Mouse (Mus musculus) lung, postnatal 14 days (tissue): ENCODE results near the gene Wdr77.
"Not testable (repeated sequence)": the region's sequence is repeated elsewhere in the genome, so short reads cannot be mapped to it uniquely, and the experiment has no call there.

ENCODE experiments used
- DNase-seq: peaks from one replicate; pipeline ENCODE4 v3.0.0; 2021

Wdr77 gene

DNA sequence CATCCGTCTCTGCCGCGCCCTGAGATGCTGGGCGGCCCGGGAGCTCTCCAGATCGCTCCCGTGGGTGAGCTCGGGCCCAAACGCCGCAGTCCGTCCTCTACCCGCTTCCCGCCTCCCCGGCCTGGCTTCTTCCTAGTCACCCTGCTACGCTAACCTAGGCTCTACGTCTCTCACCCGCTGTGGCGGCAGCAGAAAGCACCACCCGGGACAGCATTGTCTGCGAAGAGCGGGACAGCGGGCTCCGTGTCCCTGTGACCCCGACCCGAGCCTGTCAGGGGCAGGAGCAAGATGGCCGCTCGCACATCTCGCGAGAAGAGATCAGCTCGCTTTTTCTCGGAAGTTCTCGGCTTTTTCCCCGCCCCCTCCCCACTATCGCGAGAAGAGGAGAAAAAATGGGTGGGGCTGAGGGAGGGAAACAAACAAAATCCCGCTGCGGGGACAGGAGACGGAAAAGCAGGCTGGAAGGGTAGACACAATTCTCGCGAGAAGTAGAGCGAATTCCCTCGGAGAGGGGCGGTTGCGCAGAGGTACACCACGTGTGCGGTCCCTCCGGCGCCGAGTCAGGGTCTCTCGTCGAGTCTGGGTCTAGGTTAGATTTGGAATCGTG lies at the start of gene Wdr77:
Wdr77 (plus strand) TSS at position 396 of the 607 bp plus-strand sequence.
- DNase-seq: peak; percentile 96

DNA sequence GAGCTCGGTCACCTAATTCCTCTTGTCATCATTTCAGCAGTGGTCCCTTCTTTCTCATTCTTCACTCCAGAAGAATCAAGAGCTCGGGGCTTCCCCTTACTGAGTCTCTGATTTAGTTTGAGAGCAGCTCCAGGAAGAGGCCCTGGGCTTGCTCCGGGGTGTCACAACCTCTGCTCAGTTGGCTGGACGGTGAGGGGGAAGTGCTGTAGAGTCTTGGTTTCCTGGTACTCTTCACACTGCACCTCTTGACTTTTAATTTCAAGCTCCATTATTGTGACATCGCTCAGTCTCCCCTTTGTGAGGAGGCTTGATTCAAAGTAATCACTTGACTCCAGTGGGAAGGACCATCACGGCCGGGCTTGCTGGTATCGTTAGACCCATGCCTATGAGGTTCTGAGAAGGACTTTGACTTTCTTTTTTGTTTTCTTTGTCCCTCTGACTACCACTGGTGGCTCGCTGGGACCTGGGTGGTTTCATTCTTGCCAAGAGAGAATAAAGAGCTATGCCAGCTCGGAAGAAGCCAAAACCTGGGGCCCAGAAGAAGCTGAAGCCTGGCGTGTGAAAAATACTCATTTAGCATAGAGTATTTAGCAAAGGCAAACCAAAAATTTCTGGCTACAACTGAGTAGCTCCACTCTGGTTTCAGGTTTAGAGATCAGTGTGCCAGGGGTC lies 48.5 kb upstream of the Wdr77 start:
- DNase-seq: peak; percentile 41

DNA sequence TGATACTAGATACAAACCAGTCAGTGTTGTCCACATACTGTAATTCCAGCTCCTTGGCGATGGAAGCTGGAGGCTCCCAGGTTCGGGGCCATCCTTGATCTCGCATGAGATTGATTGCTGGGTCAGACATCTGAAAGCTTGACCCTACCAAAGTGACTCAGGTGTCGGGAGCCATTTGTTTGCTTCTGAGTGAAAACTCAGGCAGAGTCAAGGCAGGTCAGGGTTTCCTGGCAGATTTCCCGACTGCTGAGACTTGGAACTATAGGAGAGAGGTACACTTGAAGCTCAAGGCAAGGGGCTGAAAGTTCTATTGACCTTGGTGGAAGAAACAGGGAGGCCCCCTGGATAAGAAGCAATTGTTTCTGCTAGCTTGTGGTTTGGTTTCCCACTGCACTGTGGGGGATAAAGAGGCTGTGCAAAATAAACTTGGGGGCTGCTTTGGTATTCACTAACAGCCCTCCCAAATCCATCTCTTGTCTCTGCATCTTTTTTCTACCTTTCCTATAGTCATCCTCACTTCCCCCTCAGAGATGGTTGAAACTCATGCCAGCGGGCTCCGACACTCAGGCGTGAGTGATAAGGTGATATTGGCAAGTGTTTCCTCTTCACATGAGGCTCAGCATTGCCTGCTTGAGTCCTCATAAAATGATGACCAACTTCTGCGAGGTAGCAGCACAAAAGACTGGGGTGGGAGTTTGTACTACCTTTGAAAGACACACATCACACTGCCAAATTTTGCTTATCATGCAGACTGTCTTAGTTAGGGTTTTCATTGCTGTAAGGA lies 46.9 kb upstream of the Wdr77 start:
- no peak for DNase-seq

DNA sequence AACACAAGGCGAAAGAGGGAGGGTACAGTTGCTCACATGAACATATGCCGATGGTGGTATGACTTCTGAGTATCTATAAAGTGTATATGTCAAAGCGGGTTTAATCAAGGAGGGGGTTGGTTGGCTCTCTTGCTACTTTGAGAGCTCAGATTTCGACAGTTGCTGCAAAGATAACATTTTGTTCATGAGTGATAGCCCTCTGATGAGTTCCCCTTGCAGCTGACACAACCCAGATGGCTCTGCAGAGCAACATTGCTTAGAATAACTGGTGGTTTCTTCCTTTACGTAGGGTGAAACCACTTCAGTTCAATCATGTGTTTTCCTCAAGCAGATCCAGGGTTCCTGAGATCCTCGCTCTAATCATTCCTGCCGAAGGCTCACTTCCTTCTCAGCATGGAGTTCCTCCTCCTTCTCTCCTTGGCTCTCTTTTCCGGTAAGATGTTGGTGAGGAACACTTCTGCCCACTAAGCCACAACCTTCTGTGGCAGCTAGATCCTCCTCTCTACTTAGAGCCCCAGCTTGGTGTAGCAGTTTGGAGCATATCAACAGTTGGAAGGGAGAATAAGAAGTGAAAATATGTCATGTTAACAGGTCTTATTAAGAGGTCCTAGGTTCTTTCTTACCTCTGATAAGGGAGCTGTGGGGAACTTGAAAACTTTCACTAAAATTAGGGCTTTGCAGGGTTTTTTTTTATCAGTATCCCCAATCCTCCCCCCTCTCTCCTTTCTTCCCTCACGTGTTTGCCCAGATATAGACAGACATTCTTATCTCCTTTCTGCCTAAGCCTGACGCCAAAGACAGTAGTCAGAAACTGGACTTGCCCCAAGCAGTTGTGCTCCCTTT lies 45.1 kb upstream of the Wdr77 start:
- no peak for DNase-seq

DNA sequence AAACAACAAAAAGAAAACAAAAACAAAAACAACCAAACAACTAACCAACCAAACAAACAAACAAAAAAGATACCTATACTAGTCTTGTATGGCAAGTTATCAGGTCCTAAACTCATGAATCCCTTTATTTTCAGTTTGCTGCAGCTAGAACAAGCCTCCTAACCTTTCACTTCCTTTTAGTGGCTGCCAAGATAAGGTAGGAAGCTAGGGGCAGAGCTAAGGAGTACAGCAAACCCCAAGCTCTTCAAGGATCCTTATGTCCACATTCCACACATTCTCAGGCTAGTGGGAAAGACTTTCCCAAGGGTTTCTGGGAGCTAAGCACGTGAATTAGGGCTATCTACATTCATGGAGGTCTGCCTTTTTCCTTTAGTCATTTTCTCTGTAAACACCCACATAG lies 43.9 kb upstream of the Wdr77 start:
- peak; percentile 29 for DNase-seq

DNA sequence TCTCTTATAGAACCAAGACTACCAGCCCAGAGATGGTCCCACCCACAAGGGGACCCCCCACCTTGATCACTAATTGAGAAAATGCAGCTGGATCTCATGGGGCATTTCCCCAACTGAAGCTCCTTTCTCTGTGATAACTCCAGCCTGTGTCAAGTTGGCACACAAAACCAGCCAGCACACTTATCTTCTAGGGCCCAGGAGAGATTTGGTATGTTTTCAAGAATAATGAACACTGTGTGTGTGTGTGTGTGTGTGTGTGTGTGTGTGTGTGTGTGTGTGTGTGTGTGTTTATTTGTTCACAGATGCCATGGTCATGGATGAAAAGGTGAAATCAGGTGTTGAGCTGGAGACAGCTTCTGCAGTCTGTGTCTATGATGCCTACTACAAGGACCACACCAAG lies 42.7 kb upstream of the Wdr77 start:
- DNase-seq: not testable (repeated sequence)

DNA sequence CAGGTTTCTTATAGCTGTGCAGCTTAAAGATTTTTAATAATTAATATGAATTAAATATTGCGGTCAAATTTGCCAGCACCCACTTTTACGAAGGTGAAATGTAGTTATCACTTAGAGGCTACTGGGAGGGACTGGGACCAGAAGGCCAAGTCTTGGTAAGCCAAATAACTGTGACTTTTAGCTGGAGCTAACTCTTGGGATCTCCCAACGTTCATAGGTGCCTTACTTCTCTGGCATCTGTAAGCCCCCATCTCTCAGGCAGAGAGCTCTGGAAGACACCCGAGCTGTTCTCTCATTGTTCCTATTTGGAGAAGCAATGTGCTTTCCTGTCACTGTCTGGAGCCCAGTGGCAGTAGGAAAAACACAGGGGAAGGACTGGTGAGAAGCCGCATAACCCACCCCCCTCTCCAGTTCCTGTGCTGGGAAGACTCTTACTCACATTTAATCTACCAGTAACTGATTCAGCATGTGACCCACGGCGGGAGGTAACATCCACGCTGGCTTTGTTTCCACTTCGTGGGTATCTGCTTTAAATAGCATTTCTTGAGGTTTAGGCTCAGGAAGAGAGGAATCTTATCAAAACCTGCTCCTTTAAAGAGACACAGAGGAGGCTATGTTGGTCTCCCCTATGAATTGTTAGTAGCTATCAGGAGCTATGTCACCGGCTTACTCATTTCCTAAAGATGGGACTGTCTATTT lies 41.4 kb upstream of the Wdr77 start:
- no peak for DNase-seq

DNA sequence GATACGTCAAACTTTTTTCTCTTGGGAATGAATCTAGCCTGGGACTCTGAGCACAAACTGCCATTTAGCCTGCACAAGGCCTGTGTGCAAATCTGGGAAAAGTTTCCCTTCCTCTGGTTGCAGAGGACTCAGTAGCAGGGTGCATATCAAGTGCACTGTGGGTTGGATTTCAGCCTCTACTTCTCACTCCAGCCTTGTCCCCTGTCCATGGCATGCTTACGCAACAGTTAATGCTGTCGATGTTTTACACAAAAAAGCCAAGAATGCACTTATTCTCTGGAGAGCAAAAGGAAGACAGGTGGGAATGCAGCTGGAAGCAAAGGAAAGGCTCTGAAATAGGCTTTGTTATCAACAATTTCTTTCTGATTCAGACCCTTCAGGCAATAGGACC lies 40.8 kb upstream of the Wdr77 start:
- DNase-seq: no peak

DNA sequence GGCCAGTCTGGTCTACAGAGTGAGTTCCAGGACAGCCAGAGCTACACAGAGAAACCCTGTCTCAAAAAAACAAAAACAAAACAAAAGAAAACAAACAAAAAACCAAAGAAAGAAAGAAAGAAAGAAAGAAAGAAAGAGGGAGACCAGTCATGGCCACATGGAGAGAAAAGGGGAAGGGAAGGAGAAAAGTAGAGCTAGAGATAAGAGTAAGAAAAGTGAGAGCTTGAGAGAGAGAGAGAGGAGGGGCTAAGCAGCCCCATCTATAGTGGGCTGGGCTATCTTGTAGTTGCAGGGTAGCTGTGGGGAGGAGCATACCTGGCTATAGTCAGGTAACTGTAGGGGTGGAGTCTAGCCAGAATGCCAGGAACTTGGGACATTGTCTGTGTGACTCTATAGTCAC lies 38.4 kb upstream of the Wdr77 start:
- not testable (repeated sequence) for DNase-seq

DNA sequence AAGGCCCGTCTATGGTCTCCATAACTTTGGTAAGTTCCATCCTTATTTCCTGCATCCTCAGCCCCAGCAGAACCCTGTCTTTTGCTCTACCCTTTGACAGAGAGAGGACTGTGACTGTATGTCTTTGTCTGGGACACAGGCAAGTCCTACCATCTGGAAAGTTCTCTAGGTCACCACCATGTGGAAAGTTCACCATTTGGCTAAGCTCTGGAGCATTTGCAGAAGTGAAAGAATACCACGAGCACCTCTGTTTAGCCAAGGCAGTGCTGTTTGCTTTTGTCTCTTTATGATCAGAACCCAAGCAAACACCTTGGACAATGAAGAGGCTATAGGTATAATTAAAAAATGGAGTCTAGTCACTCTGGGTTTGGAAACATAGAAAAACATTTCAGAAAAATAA lies 37.2 kb upstream of the Wdr77 start:
- DNase-seq: no peak

DNA sequence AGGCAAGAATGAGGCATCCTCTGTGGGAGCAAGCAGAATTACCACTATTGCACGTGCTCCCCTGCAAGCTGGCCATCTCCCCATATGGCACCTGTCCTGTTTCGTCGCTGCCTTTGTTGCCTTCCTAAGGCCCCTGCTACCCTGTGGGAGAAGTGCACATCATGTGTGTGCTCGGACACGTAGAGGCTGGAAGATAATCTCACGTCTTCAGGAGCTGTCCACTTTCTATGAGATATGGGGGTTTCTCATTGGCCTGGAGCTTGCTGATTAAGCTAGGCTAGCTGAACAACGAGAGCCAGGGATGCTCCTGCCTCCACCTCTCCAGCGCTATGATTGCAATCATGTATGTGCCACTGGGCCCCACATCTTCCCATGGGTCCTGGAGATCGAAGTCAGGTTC lies 34.6 kb upstream of the Wdr77 start:
- DNase-seq: no peak

DNA sequence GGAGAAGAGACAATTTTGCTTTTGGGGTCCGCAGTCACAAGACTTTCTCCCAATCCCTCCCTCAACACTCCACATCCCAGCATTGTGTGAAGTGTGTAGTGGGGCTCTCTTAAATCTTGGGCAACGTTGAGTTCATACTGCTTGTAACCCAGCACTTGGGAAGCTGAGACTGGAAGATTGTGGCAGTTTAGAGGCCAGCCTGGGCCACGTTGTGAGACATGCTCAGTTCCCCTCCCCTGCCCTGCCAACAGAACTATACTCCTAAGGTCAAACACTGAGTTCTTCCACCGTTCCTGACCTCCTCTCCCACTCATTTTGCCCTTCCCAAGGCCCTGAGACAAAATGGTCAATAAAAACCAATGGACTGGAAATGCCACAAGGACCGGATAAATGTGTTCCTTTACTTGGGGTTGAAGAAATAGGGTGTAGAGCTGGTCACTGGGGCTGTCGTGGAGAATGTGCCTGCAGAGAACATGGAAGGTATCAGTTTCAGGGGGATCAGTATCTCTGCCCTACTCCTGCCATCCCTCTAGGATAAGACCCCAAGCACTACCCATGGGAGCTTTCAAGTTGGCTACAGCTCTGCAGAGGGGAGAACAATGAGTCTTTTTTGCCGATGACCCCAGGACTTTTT lies 31.5 kb upstream of the Wdr77 start:
- no peak for DNase-seq

DNA sequence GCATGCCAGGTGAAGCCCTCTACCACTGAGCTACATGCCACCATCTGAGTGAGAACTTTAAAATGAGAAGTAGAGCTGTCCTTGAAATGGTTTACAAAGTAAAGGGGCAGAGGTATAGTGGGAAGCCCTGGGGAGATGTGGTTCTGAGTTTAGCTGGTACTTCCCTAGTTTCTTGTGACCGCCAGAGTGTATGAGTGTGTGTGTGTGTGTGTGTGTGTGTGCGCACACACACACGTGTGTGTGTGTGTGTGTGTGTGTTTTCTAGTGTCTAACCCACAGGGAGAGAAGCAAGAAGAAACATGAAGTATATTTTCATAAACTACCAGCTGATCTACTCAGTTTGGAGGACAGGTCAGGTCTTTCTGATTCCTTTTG lies 31.0 kb upstream of the Wdr77 start:
- no peak for DNase-seq

DNA sequence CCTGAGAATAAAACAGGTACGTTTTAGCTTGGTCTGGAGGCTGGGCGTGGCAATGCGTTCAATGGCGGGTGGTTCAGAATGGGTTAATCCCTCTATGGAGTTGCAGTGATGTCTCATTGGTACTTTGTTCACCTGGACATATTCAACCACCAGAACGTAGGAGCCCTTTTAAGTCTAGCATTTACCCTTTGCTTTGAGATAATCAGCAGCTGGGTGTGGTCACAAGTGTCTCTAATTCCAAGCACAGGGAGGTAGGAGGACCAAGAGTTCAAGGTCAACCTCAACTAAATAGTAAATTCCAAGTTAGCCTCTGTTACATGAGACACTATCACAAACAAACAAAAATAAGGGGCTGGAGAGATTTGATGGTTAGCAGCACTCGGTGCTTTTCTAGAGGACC lies 30.4 kb upstream of the Wdr77 start:
- DNase-seq: no peak

DNA sequence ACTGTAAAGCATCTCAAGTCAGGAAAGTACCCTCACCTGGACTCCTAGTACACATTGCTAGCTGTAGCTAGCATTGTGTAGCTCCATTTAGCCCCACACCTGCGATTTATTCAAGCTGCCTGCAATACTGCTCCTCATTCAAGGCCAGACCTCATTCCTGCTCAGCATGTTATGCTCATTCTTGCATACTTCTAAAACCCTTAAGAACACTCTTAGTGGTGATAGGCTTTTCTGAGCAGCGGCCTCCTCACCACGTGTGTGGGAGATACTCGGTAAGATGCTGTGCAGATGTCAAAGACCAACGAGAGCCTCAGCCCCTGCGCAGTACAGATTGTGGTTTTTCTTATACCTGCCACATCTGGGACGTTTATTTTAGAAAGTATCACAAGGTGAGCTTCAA lies 29.3 kb upstream of the Wdr77 start:
- no peak for DNase-seq

DNA sequence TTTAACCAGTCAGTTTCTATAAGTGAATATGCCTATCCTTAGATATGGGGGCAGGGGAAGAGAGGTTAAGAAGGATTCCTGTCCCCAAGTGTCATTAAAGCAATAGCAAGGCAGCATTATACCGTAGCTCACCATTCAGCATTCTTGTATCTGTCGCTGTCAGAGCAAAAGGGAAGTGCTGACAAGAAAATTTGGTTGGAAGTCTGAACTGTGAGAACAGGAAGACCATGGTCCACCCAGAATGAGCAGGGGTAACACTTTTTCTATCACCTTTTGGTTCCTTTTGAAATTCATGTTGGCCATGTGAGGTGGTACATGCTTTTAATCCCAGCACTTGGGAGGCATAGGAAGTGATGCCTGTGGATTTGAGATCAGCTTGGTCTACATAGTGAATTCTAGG lies 28.1 kb upstream of the Wdr77 start:
- DNase-seq: no peak

DNA sequence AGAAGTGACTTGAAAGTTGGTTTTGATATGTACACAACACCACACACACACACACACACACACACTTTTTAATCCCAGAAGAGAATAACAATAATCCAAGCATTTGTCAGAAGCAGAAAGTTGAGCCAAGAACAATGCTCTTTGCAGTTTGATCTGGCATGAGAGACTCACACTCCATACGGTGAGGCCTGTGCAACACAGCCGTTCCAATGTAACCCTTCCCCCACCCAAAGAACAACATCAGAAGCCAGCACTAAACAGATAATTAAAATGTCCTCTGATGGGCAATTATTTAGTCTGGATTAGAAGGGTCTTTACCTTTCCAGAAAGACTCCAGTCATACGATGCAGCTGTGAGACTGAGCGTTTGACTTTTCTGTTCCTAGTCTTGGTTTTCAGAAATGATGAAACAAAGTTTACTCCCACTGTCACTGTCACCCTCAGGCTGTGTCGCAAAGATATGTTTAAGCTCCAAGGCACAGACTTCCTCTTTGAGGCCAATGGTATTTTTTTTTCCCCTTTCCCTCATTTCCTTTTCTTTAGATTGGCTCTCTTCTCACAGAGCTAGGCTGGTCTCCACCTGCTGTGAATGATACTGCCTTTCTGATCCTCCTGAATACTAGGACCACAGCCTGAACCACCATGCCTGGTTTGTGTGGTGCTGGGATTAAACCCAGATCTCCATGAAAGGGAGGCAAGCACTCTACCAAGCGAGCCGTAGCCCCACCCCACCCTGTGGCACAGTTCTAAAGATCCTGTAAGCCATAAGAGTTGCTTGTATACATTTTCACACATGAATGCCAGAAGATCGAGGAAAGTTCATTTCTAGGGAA lies 26.7 kb upstream of the Wdr77 start, which contains the start of gene I830077J02Rik:
I830077J02Rik (minus strand) TSS at position 425 of the 832 bp plus-strand sequence.
- DNase-seq: no peak

DNA sequence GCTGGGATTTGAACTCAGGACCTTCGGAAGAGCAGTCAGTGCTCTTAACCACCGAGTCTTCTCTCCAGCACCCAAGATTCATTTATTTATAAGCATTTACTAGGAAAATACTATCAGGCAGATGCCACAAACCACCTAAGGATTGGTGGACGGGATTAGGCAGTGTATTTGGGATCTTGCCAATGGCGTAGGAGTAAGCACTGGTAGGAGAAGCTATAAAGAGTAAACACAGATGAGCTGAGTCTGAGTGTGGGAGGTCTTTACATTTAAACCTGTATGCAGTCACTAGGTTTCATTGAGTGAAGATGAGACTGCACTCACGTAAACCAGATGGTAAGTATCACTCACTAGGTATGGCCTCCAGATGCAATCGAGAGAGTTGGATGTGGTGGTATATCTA lies 25.2 kb upstream of the Wdr77 start:
- no peak for DNase-seq

DNA sequence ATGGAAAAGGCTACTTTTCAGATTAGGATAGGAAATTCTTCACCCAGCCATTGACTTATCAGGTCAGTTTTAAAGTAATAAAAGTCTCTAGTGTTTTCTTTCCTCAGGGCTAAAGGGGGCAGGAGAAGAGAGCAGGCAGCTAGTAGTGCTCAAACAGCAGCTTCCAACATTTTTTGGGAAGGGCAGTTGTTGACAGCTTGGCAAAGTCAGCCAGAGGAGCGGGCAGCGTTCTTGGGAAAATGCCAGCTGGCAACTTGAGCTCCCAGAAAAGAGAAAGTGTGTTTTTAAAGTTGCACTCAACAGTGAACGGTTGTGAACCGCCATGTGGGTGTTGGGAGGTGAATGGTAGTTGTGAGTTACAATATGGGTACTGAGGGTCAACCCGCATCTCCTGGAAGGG lies 24.1 kb upstream of the Wdr77 start:
- DNase-seq: peak; percentile 76

DNA sequence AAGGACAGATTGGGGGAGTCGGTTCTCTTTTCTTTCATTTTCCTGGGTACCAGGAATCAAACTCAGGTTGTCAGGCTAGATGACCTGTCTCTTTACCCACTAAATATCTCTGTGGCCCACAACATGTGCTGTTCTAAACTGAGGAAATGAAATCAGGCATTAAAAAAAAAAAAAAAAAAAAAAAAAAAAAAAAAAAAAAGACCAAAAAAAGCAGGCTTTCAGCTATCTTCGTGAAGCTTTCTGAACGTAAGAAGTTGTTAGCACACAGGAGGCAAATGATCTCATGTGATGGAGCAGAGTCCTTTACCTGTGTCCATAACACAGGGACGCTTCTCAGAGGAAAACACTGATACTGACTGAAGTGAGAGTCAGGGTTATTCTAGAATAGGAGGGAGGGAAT lies 23.1 kb upstream of the Wdr77 start:
- DNase-seq: no peak

DNA sequence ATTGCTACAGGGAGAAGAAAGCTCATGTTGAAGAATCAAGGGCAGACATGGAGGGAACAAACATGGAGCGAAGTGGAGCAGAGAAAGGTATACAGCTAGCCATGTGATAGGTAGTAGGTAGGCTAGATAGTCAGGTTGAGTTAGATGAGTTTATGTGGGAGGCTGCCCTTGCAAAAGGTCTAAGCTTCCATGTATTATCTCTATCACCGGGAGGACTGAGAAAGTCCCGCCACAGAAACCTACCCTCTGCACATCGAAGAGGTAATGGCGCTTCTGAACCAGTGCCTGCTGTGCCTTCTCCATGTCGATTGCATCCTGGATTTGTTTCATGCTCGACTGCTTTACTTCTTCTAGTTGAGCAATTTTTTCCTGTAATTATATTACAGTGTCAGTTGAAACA lies 7.8 kb upstream of the Wdr77 start:
- no peak for DNase-seq
